Mouse (Mus musculus) cerebellum, adult 9-10 months (tissue): ENCODE measurements around the gene Hmgn1.
"Not testable (repeated sequence)": the region's sequence is repeated elsewhere in the genome, so short reads cannot be mapped to it uniquely, and the experiment has no call there.

Source experiments
- DNase-seq: peaks from one replicate; pipeline ENCODE4 v3.0.0; 2022

Hmgn1 gene

GRCm38 (mm10) chr16:96127657-96128344 lies at the start of gene Hmgn1:
Gene Hmgn1, minus strand, starts transcription at chr16:96127729.
- DNase-seq: peak; percentile 96

DNA sequence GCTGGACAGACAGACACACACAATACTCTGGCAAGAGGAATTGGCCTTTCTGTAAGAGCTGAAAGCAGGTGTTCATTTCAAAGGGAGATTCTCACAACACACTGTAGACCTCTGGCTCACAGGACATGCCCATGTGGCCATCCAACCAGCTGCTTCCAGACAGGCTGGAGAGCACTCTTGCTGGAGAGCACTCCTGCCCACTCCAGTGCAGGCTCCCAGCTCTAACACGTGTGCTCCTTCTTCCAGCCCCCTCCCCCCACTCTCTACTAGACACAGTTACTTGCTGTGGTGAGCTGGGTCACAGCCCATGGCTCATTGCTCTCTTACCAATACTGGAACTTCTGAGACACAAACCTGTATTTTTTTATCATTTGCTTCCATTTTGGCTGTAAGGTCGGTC lies 47.9 kb upstream of the Hmgn1 start:
- no peak for DNase-seq

- DNase-seq: no peak
Measured at GRCm38 (mm10) chr16:96173648-96174047, 46.1 kb upstream of the Hmgn1 start.

- no peak for DNase-seq
Measured at GRCm38 (mm10) chr16:96168837-96169236, 41.3 kb upstream of the Hmgn1 start.

DNA sequence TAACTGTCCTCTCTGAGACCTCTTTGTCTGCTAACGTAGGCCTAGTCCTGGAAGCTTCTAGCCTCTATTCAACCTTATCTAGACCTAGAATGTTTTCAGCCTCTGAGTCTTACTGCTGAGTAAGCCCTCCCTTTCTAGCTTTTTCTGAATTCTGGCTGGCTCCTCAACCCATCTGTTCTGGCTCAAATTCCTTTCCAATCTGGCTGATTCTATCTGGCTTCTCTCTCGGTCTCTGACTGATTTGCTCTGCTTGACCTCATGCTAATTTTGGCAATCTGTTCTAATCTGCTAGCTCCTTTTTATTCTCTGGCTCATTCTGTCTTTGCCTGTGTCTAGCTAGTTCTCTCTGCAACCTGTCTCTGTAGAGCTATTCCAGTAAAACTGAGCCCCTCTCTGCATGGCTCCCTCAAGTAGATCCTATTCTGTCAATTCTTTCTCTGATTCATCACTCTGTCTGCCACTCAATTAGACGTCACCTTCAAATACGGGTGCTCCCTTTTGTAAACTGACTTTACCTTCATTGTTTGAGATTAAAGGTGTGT lies 38.3 kb upstream of the Hmgn1 start:
- peak; percentile 90 for DNase-seq

- DNase-seq: peak; percentile 52
Measured at GRCm38 (mm10) chr16:96161336-96161735, 33.8 kb upstream of the Hmgn1 start.

GRCm38 (mm10) chr16:96160927-96161326 lies 33.4 kb upstream of the Hmgn1 start:
- peak; percentile 72 for DNase-seq

- peak; percentile 57 for DNase-seq
Measured at GRCm38 (mm10) chr16:96159794-96160346, 32.3 kb upstream of the Hmgn1 start.

DNA sequence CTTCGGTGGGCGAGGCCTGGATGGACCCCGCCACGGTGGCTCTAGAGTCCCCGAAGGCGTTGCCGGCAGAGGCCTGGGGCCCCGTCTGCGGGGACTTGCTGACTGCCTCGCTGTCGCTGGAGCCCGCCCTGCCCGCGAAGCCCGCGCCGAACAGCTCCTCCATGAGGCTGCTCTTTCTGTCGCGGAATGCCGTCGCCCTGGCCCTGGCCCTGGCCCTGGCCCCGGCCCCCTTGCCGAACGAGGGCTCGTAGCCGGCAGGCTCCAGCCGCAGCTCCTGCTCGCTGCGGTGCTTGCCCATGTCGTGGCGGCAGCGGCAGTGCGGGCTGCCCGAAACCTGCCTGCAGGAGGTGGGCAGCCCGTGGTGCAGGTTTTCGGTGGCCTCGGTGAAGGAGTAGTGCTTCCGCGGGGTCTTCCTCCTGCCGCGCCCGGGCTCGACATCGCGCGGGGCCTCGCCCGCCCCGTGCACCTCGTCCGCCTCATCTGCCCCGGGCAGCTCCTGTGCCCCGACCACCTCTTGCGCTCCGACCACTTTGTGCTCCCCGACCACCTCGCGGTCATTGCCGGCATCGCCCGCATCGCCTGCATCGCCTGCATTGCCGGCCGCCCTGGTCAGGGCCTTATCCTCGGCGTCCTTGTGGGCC lies 31.7 kb upstream of the Hmgn1 start:
- DNase-seq: peak; percentile 64

- peak; percentile 45 for DNase-seq
Measured at GRCm38 (mm10) chr16:96158511-96159080, 31.1 kb upstream of the Hmgn1 start.

DNA sequence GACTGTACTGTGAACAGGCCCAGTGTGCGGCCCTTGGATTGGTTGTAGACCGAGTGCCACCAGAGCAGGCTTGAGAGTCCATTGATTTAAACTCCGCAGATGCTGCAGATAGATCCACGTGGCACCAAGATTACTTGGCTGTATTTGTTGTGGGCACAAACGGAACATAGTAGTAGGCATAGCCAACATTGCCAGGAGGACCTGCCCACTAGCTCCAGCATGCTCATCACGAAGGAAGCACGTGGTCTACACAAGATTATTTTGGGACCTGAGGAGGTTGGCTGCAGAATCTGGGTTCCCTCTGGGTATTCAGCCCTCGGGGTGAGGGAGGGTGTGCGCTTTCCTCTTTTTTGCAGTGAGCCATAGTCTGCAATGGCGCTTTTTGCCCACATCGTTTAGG lies 29.6 kb upstream of the Hmgn1 start:
- DNase-seq: no peak

DNA sequence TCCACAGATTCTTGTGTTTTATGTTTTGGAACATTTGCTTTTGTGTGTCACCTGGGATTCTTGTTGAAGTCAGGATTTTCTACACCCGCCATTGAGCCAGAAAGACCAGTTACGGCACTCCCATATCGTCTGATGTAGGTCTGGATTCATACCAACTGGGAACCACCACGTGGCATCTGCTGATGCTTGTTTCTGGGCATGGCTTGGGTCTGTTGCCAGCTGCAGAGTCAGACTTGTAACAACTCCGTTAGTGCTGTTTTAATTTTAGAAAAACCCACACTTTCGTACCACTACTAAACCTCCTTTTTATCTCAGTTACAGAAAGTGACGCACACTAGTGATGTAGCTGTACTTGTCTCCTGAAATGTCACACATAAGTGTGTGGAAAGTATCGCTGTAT lies 28.5 kb upstream of the Hmgn1 start:
- DNase-seq: no peak

- DNase-seq: no peak
Measured at GRCm38 (mm10) chr16:96154476-96154875, 26.9 kb upstream of the Hmgn1 start.

GRCm38 (mm10) chr16:96151551-96151950 lies 24.0 kb upstream of the Hmgn1 start:
- peak; percentile 87 for DNase-seq

DNA sequence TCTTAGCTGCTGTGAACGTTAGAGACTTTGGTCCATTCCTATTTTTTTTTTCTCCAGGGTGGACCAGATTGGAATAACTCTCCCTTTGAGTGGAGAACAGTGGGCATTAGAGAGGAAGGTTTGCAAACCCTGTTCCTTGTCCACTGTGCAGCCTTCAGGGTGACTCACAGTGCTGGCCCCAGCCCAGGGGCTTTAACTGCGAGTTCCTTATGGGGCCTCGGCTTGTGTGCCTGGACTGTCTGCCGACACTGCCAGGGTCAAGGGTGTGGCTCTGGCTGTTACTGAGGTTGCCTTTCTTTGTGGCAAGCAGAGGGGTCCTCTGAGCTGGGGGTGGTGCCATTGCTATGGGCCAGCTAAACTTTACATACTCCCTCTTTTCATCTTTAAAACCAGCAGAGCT lies 23.5 kb upstream of the Hmgn1 start:
- DNase-seq: peak; percentile 48

DNA sequence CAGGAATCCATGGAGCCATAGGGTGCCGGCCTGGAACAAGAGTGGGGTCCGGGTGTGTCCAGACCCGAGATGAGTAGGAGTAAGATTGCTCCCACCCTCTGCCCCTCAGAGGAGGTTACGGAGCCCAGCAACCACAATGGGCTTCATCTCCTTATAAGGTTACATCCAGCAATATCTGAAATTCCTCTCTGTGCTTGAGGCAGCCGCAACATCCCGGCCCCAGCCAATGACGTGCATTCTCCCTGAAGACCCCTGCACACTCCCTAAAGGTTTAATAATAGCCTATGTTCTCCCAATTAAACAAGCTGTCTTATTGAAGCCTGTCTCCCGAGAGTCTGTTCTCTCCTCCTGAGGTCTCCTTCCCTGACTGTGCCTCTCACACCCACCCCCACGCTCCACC lies 21.8 kb upstream of the Hmgn1 start:
- DNase-seq: no peak

- DNase-seq: no peak
Measured at GRCm38 (mm10) chr16:96148834-96149233, 21.3 kb upstream of the Hmgn1 start.

GRCm38 (mm10) chr16:96145814-96146213 lies 18.3 kb upstream of the Hmgn1 start:
- no peak for DNase-seq

GRCm38 (mm10) chr16:96145110-96145800 lies 17.7 kb upstream of the Hmgn1 start, which contains the start of gene Wrb:
Gene Wrb, plus strand, starts transcription at chr16:96145407.
- peak; percentile 100 for DNase-seq

- DNase-seq: not testable (repeated sequence)
Measured at GRCm38 (mm10) chr16:96144748-96145109, 17.2 kb upstream of the Hmgn1 start.

GRCm38 (mm10) chr16:96128466-96128865 lies 937 bp upstream of the Hmgn1 start:
- DNase-seq: no peak

GRCm38 (mm10) chr16:96127288-96127656 lies 257 bp downstream of the Hmgn1 start:
- no peak for DNase-seq

DNA sequence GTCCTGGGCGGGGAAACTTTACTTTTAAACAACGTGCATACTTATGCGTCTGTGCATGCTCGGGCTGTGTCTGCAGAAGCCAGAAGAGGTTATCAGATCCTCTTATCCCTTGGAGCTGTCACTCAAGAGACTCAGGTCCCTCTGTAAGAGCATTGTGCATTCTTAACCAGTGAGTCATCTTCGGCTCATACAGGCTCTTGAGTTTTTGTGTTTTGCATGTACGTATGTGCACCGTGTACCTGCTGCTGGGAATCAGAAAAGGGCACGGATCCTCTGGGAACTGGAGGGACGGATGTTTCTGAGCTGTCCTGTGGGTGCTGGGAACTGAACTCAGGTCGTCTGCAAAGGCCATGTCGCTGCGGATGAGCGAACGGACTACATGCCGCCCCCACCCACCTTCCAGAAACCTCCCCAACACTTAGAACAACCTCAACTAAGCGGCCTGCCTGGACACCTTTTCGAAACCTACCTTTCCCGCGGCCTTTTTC lies 801 bp downstream of the Hmgn1 start:
- peak; percentile 52 for DNase-seq
